Mouse (Mus musculus): ENCODE data around the gene Dnlz.

The Dnlz gene

GRCm38 (mm10) chr2:26320245-26321185, 31.4 kb downstream of the Dnlz start:
- DNase-seq (ENCODE audit: low read depth, low spot score) = no peak

GRCm38 (mm10) chr2:26319519-26320244, 32.2 kb downstream of the Dnlz start:
- peak; percentile 56 for DNase-seq (ENCODE audit: low read depth, low spot score)

- DNase-seq (ENCODE audit: low read depth, low spot score) = no peak
Observed at GRCm38 (mm10) chr2:26319109-26319508, 32.8 kb downstream of the Dnlz start.

GRCm38 (mm10) chr2:26317991-26318672, 33.8 kb downstream of the Dnlz start:
- DNase-seq (ENCODE audit: low read depth, low spot score) = no peak

GRCm38 (mm10) chr2:26317371-26317770, 34.5 kb downstream of the Dnlz start:
- DNase-seq (ENCODE audit: low read depth, low spot score) = no peak

GRCm38 (mm10) chr2:26316576-26317246, 35.2 kb downstream of the Dnlz start:
- no peak for DNase-seq (ENCODE audit: low read depth, low spot score)

GRCm38 (mm10) chr2:26315925-26316311, 36.0 kb downstream of the Dnlz start:
- DNase-seq (ENCODE audit: low read depth, low spot score) = no peak

GRCm38 (mm10) chr2:26315072-26315924, 36.6 kb downstream of the Dnlz start, which contains the start of gene Gpsm1:
Gene Gpsm1 (plus strand): TSS chr2:26315515.
- DNase-seq (ENCODE audit: low read depth, low spot score) = peak; percentile 67

- DNase-seq (ENCODE audit: low read depth, low spot score) = no peak
Observed at GRCm38 (mm10) chr2:26314281-26315071, 37.4 kb downstream of the Dnlz start.

GRCm38 (mm10) chr2:26313394-26313793, 38.5 kb downstream of the Dnlz start:
- DNase-seq (ENCODE audit: low read depth, low spot score) = no peak

- no peak for DNase-seq (ENCODE audit: low read depth, low spot score)
Observed at GRCm38 (mm10) chr2:26312812-26313211, 39.1 kb downstream of the Dnlz start.

GRCm38 (mm10) chr2:26311936-26312335, 40.0 kb downstream of the Dnlz start:
- no peak for DNase-seq (ENCODE audit: low read depth, low spot score)

GRCm38 (mm10) chr2:26309739-26310138, 42.2 kb downstream of the Dnlz start:
- no peak for DNase-seq (ENCODE audit: low read depth, low spot score)

- no peak for DNase-seq (ENCODE audit: low read depth, low spot score)
Observed at GRCm38 (mm10) chr2:26306702-26307101, 45.2 kb downstream of the Dnlz start.

- DNase-seq (ENCODE audit: low read depth, low spot score) = no peak
Observed at GRCm38 (mm10) chr2:26305555-26305954, 46.4 kb downstream of the Dnlz start.

GRCm38 (mm10) chr2:26304711-26305110, 47.2 kb downstream of the Dnlz start:
- no peak for DNase-seq (ENCODE audit: low read depth, low spot score)

GRCm38 (mm10) chr2:26302005-26302503, 49.9 kb downstream of the Dnlz start:
- no peak for DNase-seq (ENCODE audit: low read depth, low spot score)

- peak; percentile 81 for DNase-seq (ENCODE audit: low read depth, low spot score)
Observed at GRCm38 (mm10) chr2:26300808-26301174, 51.1 kb downstream of the Dnlz start.

- DNase-seq (ENCODE audit: low read depth, low spot score) = peak; percentile 55
Observed at GRCm38 (mm10) chr2:26300161-26300807, 51.6 kb downstream of the Dnlz start.
